Mouse (Mus musculus): ENCODE results near the gene Thrb. TPM values are rescaled to one million over a fixed set of nuclear protein-coding genes. Genes with fewer than 3 reads are reported as not detected.

Gene Thrb
- 0.73 and 0.74 TPM in 2 replicates for polyA plus RNA-seq (2016; fragmentation: Nextera tagmentation; extraction: Ambion mirVana)

- peak; percentile 17 for DNase-seq (ENCODE audit: extremely low spot score, low spot score)
- H3K4me3 ChIP-seq: peak within 1 kb of the TSS; percentile 71
- peaks cover 25% of the 10 kb centered on the region for H3K4me1 ChIP-seq
- H3K27ac ChIP-seq: peak within 1 kb of the TSS; percentile 72
- H3K36me3 ChIP-seq (replicated peaks): no peaks in the 10 kb centered on the region
- under 1% methylated on average over 23 of the region's 23 CpGs for WGBS
- H3K9me3 ChIP-seq: no peaks in the 10 kb centered on the region
- H3K27me3 ChIP-seq (ENCODE audit: poor library complexity, severe bottlenecking): peaks cover 57% of the 10 kb centered on the region
Measured at GRCm38 (mm10) chr14:17659686-17660328, at the start of gene Thrb. TSS of gene Thrb (plus strand) at chr14:17660261.

GRCm38 (mm10) chr14:17621671-17622070, 38.4 kb upstream of the Thrb start:
- DNase-seq (ENCODE audit: extremely low spot score, low spot score): no peak
- Histone ChIP-seq H3K9me3 (0 out of 2 replicates have a peak, but pooled peaks cover 3% of the 10 kb centered on the region), H3K27ac (no peak overlapping the region), H3K4me3 (no peak overlapping the region), H3K4me1 (no peaks in the 10 kb centered on the region), H3K27me3 (ENCODE audit: poor library complexity, severe bottlenecking) (no peaks in the 10 kb centered on the region), H3K36me3 (replicated peaks) (no peaks in the 10 kb centered on the region)
- 88% methylated on average over 3 of the region's 3 CpGs for WGBS

GRCm38 (mm10) chr14:17623936-17624335, 36.1 kb upstream of the Thrb start:
- no peak overlapping the region for H3K27ac ChIP-seq
- no peaks in the 10 kb centered on the region for H3K36me3 ChIP-seq (replicated peaks)
- 69% methylated on average over 2 of the region's 2 CpGs for WGBS

GRCm38 (mm10) chr14:17629215-17629614, 30.8 kb upstream of the Thrb start:
- no peaks in the 10 kb centered on the region for H3K36me3 ChIP-seq (replicated peaks)
- no peaks in the 10 kb centered on the region for H3K9me3 ChIP-seq
- no peak for DNase-seq (ENCODE audit: extremely low spot score, low spot score)
- no peak overlapping the region for H3K4me3 ChIP-seq
- H3K4me1 ChIP-seq: peaks cover 10% of the 10 kb centered on the region
- no peak overlapping the region for H3K27ac ChIP-seq
- WGBS: 79% methylated on average over 5 of the region's 5 CpGs
- H3K27me3 ChIP-seq (ENCODE audit: poor library complexity, severe bottlenecking): no peaks in the 10 kb centered on the region

More at GRCm38 (mm10) chr14:17623936-17624335, 36.1 kb upstream of the Thrb start:
- Histone ChIP-seq H3K9me3 (0 out of 2 replicates have a peak, but pooled peaks cover 3% of the 10 kb centered on the region), H3K4me1 (no peaks in the 10 kb centered on the region), H3K4me3 (no peak overlapping the region), H3K27me3 (ENCODE audit: poor library complexity, severe bottlenecking) (no peaks in the 10 kb centered on the region)
- DNase-seq (ENCODE audit: extremely low spot score, low spot score): no peak

GRCm38 (mm10) chr14:17632887-17633522, 27.1 kb upstream of the Thrb start:
- H3K36me3 ChIP-seq (replicated peaks): no peaks in the 10 kb centered on the region
- H3K27me3 ChIP-seq (ENCODE audit: poor library complexity, severe bottlenecking): no peaks in the 10 kb centered on the region
- no peaks in the 10 kb centered on the region for H3K9me3 ChIP-seq
- peaks cover 10% of the 10 kb centered on the region for H3K4me1 ChIP-seq
- no peak for DNase-seq (ENCODE audit: extremely low spot score, low spot score)
- H3K4me3 ChIP-seq: peak overlapping the region; percentile 39
- H3K27ac ChIP-seq: no peak overlapping the region; the same call in 1 of the 2 replicates
- 7% methylated on average over 19 of the region's 19 CpGs for WGBS

GRCm38 (mm10) chr14:17636971-17637370, 23.1 kb upstream of the Thrb start:
- Histone ChIP-seq H3K4me3 (no peak overlapping the region), H3K4me1 (peaks cover 10% of the 10 kb centered on the region), H3K9me3 (no peaks in the 10 kb centered on the region), H3K27ac (no peak overlapping the region), H3K27me3 (ENCODE audit: poor library complexity, severe bottlenecking) (no peaks in the 10 kb centered on the region), H3K36me3 (replicated peaks) (no peaks in the 10 kb centered on the region)
- 83% methylated on average over 3 of the region's 3 CpGs for WGBS
- DNase-seq (ENCODE audit: extremely low spot score, low spot score): no peak

GRCm38 (mm10) chr14:17641770-17642169, 18.3 kb upstream of the Thrb start:
- Histone ChIP-seq H3K36me3 (replicated peaks) (no peaks in the 10 kb centered on the region), H3K9me3 (no peaks in the 10 kb centered on the region), H3K27ac (no peak overlapping the region), H3K4me3 (no peak overlapping the region), H3K4me1 (no peaks in the 10 kb centered on the region), H3K27me3 (ENCODE audit: poor library complexity, severe bottlenecking) (no peaks in the 10 kb centered on the region)
- 75% methylated on average over 3 of the region's 3 CpGs for WGBS
- DNase-seq (ENCODE audit: extremely low spot score, low spot score): no peak

GRCm38 (mm10) chr14:17655084-17655483, 5.0 kb upstream of the Thrb start:
- WGBS: 58% methylated on average over 5 of the region's 5 CpGs
- Histone ChIP-seq H3K4me3 (no peak overlapping the region), H3K9me3 (no peaks in the 10 kb centered on the region), H3K4me1 (peaks cover 11% of the 10 kb centered on the region), H3K27me3 (ENCODE audit: poor library complexity, severe bottlenecking) (peaks cover 23% of the 10 kb centered on the region), H3K36me3 (replicated peaks) (no peaks in the 10 kb centered on the region), H3K27ac (no peak overlapping the region)
- no peak for DNase-seq (ENCODE audit: extremely low spot score, low spot score)

GRCm38 (mm10) chr14:17659031-17659430, 1.0 kb upstream of the Thrb start:
- no peaks in the 10 kb centered on the region for H3K9me3 ChIP-seq
- DNase-seq (ENCODE audit: extremely low spot score, low spot score): peak; percentile 68
- peaks cover 57% of the 10 kb centered on the region for H3K27me3 ChIP-seq (ENCODE audit: poor library complexity, severe bottlenecking)
- H3K4me1 ChIP-seq: peaks cover 25% of the 10 kb centered on the region
- H3K27ac ChIP-seq: no peak overlapping the region
- under 1% methylated on average over 9 of the region's 10 CpGs for whole genome bisulfite sequencing
- peak overlapping the region; percentile 71 for H3K4me3 ChIP-seq
- no peaks in the 10 kb centered on the region for H3K36me3 ChIP-seq (replicated peaks)

GRCm38 (mm10) chr14:17660329-17661099, 453 bp downstream of the Thrb start:
- Histone ChIP-seq H3K4me3 (peak overlapping the region; percentile 71), H3K9me3 (no peaks in the 10 kb centered on the region), H3K27me3 (ENCODE audit: poor library complexity, severe bottlenecking) (peaks cover 57% of the 10 kb centered on the region), H3K4me1 (peaks cover 25% of the 10 kb centered on the region), H3K27ac (peak overlapping the region; percentile 72), H3K36me3 (replicated peaks) (no peaks in the 10 kb centered on the region)
- under 1% methylated on average over 79 of the region's 82 CpGs for WGBS
- DNase-seq (ENCODE audit: extremely low spot score, low spot score): peak; percentile 79

- H3K36me3 ChIP-seq (replicated peaks): no peaks in the 10 kb centered on the region
- peak overlapping the region; percentile 71 for H3K4me3 ChIP-seq
- peaks cover 57% of the 10 kb centered on the region for H3K27me3 ChIP-seq (ENCODE audit: poor library complexity, severe bottlenecking)
- DNase-seq (ENCODE audit: extremely low spot score, low spot score): no peak
- H3K9me3 ChIP-seq: no peaks in the 10 kb centered on the region
- under 1% methylated on average over 16 of the region's 16 CpGs for WGBS
- H3K27ac ChIP-seq: peak overlapping the region; percentile 72
- H3K4me1 ChIP-seq: peaks cover 25% of the 10 kb centered on the region
Measured at GRCm38 (mm10) chr14:17661100-17661521, 1.1 kb downstream of the Thrb start.

- no peak overlapping the region for H3K4me3 ChIP-seq
- no peak for DNase-seq (ENCODE audit: extremely low spot score, low spot score)
Measured at GRCm38 (mm10) chr14:17662087-17662486, 2.0 kb downstream of the Thrb start.

More at GRCm38 (mm10) chr14:17662087-17662486, 2.0 kb downstream of the Thrb start:
- H3K27me3 ChIP-seq (ENCODE audit: poor library complexity, severe bottlenecking): peaks cover 57% of the 10 kb centered on the region
- H3K27ac ChIP-seq: no peak overlapping the region
- WGBS: 37% methylated on average over 5 of the region's 5 CpGs
- H3K4me1 ChIP-seq: peaks cover 25% of the 10 kb centered on the region
- no peaks in the 10 kb centered on the region for H3K9me3 ChIP-seq
- H3K36me3 ChIP-seq (replicated peaks): no peaks in the 10 kb centered on the region

Data from forebrain, embryonic 10.5 days (tissue).